Mouse (Mus musculus) testis, postnatal 10 days (tissue): ENCODE data around the gene Sept4.

ENCODE experiments used
- DNase-seq: peaks from one replicate; pipeline ENCODE4 v3.0.0; 2021; ENCODE audit warnings: low spot score

Gene Sept4

DNA sequence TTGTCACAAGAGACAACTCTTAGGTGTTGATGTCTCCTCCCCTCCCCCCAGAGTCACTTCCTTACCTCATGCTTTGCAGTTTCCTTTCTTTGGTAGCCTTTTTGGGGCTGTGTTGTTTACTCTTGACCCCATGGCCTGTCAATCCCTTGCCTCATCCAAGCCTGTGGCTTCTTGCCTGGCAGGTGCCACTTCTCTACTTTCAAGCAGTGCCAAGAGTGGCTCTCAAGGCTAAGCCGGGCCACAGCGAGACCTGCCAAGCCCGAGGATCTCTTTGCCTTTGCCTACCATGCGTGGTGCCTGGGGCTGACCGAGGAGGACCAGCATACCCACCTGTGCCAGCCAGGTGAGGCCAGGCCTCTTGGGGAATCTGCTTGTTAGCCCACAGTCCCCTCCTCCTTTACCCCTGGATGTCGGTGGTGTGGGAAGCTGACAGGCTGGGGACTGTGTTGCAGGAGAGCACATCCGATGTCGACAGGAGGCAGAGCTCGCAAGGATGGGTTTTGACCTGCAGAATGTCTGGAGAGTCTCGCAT is 31.7 kb downstream of the Sept4 start:
- peak; percentile 35 for DNase-seq

DNA sequence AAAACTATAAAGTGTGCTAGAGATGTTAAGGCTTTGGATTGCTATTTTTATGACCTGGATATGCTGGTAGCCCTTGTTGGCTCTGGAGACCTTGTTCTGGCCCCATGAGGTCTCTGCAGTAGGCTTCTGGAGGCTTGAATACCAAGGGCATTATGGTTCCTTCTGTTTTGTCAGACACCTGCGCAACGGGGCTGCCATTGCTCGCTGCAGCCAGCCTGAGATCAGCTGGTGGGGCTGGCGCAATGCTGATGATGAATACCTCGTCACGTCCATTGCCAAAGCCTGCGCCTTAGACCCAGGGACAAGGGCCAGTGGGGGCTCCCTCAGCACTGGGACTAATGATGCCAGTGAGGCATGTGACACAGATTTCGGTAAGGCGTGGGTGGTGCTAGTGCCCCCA is 33.5 kb downstream of the Sept4 start:
- DNase-seq, result no peak

- no peak for DNase-seq
These were observed 34.9 kb downstream of the Sept4 start for GRCm38 (mm10) chr11:87603571-87603970.

GRCm38 (mm10) chr11:87609264-87609663 is 40.6 kb downstream of the Sept4 start:
- DNase-seq, result no peak

DNA sequence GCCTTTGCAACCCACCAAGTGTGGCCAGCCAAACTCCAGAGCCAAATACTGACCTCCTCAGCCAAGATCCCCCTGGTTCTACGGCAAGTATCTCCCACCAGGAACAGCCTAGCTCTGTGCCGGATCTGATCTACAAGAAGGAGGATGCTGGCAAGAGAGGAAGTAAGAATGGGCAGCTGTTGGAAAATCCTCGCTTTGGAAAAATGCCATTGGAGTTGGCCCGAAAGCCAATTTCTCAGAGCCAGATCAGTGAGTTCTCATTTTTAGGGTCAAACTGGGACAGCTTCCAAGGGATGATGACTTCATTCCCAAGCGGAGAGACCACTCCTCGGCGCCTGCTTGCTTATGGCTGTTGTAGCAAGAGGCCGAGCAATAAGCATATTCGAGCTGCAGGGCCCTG is 42.8 kb downstream of the Sept4 start:
- DNase-seq, result no peak

DNA sequence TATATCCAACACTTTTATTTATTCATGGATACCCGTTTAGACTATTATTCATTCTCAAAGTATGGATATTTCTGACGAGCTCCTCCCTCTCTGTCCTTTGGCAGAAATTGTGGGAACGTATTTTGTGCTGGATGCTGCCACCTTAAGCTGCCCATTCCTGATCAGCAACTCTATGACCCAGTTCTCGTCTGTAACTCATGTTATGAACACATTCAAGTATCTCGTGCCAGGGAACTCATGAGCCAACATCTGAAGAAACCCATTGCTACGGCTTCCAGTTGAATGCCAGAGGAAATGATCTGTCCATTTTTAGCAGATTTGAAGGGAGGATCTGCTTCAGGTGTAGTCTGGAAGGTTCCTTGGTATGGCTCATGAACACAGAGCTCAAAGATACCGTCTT is 45.3 kb downstream of the Sept4 start:
- DNase-seq, result no peak

DNA sequence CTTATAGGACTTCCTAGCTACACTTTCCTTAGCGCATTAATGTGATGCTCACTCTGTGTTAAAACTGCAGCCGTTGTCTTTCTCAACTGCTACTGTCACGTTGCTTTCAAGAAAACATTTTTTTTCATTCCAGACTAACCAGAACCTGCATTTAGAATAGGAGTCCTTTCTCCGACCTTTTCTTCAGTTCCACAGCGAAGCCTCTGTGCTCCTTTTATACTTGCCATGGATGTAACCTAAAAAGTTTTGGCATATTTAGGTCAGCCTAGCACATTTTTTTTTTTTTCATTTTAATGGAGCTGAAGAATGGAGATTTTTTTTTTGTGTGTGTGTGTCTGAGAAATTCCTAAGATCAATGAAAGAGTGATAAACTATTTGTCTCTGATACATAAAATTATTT is 46.8 kb downstream of the Sept4 start:
- no peak for DNase-seq

DNA sequence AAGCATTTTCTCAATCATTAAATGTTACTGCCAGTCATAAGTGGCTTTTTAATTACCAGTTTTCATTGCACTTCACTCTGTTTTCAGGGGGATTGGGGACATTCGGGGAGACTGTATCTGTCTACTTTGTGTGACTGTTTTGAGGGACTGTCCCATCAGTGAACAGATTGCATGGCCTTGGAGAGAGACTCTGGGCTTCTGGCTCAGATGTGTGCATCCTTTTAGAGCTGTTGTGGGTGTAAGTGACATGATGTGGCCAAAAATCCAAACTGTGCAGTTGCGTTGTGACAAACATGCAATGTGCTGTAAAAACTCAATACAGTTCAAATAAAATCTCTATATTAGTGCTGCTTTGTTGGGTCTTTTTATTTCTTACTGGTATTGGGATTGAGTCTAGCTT is 47.2 kb downstream of the Sept4 start:
- DNase-seq, result no peak

DNA sequence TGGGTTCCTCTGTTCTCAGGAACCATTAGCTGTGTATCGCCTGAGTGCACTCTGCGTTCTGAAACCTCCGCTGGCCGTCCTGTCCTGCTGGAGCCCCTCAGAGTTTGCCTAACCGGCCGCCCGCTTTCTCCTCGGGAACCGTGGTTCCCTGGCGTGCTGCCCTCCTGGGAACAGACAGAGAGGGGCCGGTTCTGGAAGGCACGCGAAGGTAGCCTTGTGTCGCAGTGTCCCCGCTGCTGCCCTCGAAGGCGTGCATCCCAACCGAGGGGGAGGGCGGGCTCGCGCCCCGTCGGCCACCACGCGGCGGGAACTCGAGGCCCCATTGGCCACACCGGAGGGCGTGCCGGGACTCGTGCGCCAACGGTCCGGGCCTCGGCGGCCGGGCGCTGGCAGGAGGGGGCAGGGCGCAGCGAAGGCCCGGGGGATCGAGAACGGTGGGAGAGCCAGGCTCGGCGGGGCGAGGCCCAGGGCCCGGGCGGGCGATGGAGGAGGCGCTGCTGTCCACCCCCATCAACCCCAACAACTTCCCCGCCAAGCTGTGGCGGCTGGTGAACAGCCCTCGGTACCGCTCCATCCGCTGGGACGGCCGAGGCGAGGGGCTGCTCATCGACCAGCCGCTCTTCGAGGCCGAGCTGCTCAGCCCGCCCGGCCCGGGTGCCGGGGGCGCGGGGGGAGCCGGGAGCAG is 48.2 kb downstream of the Sept4 start, which contains the start of gene Hsf5:
Gene Hsf5 (plus strand): TSS at position 375 of the 685 bp plus-strand sequence.
- DNase-seq, result peak; percentile 54

GRCm38 (mm10) chr11:87617606-87618005 is 48.9 kb downstream of the Sept4 start:
- peak; percentile 44 for DNase-seq

DNA sequence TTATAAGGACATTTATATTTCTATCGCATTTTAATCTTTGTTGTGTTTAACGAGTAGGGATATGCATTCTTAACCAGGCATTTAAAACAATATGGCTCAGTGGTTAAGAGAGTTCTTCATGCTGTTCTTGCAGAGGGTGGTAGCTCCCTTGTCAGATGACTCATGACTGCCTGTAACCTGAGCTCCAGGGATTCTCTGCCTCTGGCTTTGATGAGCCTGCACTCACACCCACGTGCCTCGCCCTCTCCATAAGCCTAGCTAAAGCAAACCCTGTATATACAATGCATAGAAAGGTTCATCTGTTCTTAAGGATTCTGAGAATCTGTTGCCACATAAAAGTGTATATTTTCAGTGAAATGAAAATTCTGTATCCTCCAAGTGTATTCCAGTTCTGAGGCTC is 54.5 kb downstream of the Sept4 start:
- no peak for DNase-seq

GRCm38 (mm10) chr11:87629859-87630258 is 61.2 kb downstream of the Sept4 start:
- peak; percentile 57 for DNase-seq

DNA sequence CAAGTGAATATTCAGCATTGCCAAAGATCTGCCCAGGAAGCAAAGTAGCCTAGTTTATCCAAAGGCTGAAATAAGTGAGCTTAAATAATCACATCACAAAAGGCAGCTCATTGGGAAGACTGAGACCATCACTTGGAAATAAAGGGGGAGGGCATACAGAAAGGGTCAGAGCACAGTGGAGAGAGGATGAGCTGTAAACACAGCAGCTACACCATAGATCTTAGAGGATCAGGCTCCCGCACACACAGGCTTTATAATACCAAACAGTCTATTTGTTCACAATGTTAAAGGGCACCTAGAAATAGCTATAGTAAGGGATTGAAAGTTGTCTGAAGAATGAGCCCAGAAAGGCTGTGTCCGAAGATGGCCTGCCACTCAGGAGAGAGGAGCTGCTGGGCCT is 70.1 kb downstream of the Sept4 start:
- no peak for DNase-seq

GRCm38 (mm10) chr11:87639206-87639605 is 70.5 kb downstream of the Sept4 start:
- peak; percentile 79 for DNase-seq
